Mouse (Mus musculus): ENCODE measurements around the gene Cyp24a1.
"Not testable (repeated sequence)": the region's sequence is repeated elsewhere in the genome, so short reads cannot be mapped to it uniquely, and the experiment has no call there.

Cyp24a1 gene

DNA sequence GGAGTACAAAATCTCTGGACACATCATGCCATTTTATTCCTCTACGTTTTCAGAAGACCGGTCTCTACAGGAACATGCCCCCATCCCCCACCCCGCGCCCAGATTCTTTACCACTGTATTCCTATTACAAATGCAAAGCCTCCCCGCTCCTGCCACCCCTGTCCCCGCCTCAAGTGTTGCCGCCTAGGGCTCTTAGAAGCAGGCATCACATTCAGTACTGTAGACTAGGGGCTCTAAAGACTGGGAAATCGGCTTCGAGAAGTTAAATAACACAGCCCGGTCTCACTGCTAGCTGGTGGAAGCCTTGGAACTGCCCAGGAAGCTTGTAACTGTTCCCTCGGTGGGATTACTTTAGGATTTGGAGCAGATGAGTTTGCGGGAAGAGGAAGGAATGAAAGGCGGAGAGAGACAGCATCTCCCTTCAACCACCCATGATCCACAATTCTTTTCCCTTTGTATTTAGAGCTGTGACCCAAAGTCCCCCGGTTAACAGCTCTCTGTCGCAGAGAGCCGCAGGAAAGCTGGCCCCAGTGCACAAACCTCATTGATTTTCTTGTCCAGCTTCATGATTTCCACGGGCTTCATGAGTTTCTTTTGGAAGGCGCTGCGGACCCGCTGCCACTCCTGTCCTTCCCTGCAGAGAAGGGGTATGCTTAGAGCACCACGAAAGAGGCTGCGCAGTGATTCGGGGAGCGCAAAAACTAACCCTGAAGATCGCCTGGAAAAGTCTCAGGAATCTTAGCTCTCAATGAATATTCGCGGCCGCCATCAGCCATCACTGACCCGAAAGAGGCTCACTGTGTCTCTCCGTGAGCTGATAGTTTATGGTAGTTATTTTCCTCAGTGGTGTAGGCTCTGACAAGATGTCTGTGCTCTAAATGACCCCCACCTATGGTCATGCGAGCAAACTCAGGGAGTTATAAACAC, 1.9 kb downstream of the Cyp24a1 start:
- peak; percentile 50 for DNase-seq (ENCODE audit: extremely low spot score, low spot score)

- no peak for DNase-seq (ENCODE audit: extremely low spot score, low spot score)
Observed at GRCm38 (mm10) chr2:170487890-170488502, 8.9 kb downstream of the Cyp24a1 start.

GRCm38 (mm10) chr2:170487202-170487601, 9.7 kb downstream of the Cyp24a1 start:
- no peak for DNase-seq (ENCODE audit: extremely low spot score, low spot score)

DNA sequence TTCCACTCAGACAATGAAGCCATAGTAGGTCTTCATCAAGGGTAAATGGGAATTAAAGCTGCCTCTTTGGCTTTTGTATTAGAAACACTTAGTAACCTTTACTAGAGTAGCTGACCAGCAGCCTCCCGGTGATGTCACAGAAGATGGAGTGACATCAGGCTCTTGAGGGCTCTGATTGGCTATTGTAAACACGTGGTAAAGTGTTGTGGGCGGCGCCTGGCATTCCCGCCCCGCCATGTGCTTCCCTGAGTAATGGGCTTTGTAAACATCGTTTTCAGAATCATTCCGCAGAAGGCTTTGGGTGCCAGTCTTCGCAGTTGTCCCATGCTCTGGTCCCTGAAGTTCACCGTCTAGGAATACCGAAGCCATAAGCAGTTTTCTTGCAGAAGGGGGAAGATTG, 13.0 kb downstream of the Cyp24a1 start:
- no peak for DNase-seq (ENCODE audit: extremely low spot score, low spot score)

- no peak for DNase-seq (ENCODE audit: extremely low spot score, low spot score)
Observed at GRCm38 (mm10) chr2:170482019-170482540, 14.9 kb downstream of the Cyp24a1 start.

GRCm38 (mm10) chr2:170476643-170477042, 20.3 kb downstream of the Cyp24a1 start:
- DNase-seq (ENCODE audit: extremely low spot score, low spot score): peak; percentile 11

- DNase-seq (ENCODE audit: extremely low spot score, low spot score): no peak
Observed at GRCm38 (mm10) chr2:170476215-170476614, 20.7 kb downstream of the Cyp24a1 start.

DNA sequence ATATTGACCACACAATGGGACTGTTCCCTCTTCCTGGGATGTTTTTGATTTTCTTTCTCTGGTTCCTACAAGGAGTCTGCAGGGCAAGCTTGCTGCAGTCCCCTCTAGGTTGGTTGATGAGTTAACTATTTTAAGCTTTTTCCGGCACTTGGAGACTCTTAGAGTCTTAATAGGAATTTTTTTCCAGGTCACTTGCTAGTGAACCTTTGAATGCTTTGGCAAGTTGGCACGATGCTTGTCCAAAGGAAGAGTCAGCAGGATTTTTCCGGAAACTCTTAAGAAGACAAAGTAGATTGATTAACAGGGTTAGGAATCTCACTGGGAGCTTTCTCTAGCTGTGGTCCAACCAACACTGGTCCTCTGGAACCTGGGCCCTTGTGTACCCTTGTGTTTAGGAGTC, 21.8 kb downstream of the Cyp24a1 start:
- no peak for DNase-seq (ENCODE audit: extremely low spot score, low spot score)

DNA sequence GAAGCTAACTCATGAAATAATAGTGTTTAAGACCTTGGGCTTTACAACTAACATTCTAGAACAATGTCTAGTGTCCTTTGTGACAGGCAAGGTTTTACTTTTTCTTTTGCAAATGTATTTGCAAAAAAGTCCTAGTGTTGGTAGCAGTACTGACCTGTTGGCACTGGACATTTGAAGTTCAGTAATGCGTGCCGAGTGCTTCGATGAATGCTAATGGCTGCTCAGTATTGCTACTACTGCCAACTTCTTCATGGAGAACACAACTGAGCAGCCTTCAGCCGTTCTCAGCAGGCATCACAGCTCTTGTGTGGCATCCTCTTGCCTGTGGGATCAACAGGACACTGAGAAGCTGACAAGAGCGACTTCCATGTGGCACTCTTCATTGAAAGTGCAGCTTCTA, 22.8 kb downstream of the Cyp24a1 start:
- DNase-seq (ENCODE audit: extremely low spot score, low spot score): no peak

DNA sequence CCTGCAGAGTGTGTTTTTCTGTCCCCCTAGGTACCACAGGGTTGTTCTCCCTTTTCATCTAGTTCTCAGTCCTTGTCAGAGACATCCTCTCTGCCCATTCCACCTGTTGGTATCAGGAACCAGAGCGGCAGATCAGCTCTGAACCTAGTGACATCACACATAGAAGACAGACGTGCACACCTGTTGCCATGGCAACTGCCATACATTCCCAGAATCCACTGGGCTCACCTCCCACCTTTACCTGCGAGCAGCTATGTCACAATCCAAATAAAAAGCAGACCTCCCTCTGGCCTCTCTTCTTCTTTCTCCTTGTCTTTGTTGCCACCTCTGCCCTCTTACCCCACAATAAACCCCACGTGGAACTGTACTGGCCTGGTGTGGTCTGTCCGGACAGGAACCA, 26.4 kb downstream of the Cyp24a1 start:
- peak; percentile 10 for DNase-seq (ENCODE audit: extremely low spot score, low spot score)

GRCm38 (mm10) chr2:170469616-170470308, 27.2 kb downstream of the Cyp24a1 start:
- peak; percentile 42 for DNase-seq (ENCODE audit: extremely low spot score, low spot score)

DNA sequence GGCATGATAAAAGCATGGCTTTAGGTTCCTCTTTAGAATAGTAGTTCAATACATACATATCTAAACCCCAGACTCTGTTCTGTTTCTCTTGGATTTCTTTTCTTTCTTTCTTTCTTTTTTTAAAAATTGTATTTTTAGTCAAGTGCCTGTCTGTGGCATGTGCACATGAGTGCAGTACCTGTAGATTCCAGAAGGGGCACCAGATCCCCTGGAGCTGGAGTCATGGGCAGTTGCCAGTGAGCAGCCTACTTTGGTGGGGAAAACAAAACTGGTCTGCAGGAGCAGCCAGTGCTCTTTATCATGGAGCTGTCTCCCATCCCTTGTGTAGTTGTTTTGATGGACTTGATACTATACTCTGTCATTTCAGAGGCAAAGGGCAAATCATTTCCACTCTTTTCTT, 28.9 kb downstream of the Cyp24a1 start:
- DNase-seq (ENCODE audit: extremely low spot score, low spot score): peak; percentile 16

GRCm38 (mm10) chr2:170464817-170465216, 32.1 kb downstream of the Cyp24a1 start:
- no peak for DNase-seq (ENCODE audit: extremely low spot score, low spot score)

GRCm38 (mm10) chr2:170461652-170462051, 35.3 kb downstream of the Cyp24a1 start:
- peak; percentile 12 for DNase-seq (ENCODE audit: extremely low spot score, low spot score)

DNA sequence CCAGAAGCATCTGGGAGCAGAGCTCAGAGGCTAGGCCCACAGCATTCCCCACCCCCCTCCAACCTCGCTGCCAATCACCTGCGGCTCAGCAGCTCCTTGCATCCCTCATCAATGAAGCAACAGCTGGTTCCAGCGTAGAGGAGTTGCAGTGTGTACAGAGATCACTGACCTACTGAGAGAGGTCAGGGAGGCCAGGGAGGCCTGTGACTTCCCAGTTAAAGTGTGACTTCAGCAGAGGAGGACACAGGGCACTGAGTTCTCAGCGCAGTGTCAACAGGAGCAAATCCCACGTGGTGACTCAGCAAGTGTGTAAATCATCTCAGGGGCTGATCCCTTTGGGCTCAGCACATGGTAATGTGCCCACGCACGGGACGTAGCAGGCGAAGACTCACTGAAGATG, 37.1 kb downstream of the Cyp24a1 start:
- DNase-seq (ENCODE audit: extremely low spot score, low spot score): peak; percentile 63

- DNase-seq (ENCODE audit: extremely low spot score, low spot score): no peak
Observed at GRCm38 (mm10) chr2:170459183-170459582, 37.8 kb downstream of the Cyp24a1 start.

DNA sequence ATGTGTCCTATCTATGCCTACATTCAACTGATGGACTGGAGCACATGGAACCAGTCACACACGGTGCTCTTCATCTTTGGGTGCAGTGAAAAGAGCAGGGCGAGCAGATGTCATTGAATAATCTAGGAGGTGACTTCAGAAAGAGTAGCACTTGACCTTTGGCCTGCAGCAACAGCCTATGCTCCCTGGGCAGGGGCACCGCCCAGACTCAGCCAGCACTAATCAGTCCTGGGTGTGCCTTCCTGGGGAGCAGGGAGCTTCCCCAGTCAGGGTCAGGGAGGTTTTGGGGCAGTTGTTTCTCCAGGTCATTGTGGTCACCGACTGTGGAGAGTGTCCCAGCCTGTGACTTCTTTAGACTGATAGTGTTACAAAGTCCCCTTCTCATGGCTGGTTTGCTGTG, 43.1 kb downstream of the Cyp24a1 start:
- DNase-seq (ENCODE audit: extremely low spot score, low spot score): not testable (repeated sequence)

DNA sequence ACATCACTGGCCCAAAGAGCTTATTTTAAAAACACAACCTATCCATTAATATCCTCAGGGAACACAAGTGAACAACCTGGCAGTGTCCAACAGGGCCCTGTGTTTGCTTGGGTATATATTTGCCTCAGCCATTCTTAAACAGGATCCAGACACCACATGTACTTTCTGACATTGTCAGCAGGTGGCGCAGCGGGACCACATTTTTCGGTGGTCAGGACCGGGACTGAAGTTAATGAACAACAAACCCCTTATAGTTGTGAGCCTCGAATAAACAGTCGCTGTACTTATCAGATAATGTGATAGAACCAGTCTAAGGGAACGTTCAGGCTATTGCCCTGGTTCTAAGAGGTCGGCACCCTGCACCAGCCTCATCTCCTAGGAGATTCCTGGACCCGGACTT, 46.0 kb downstream of the Cyp24a1 start:
- DNase-seq (ENCODE audit: extremely low spot score, low spot score): peak; percentile 91

- no peak for DNase-seq (ENCODE audit: extremely low spot score, low spot score)
Observed at GRCm38 (mm10) chr2:170447651-170448050, 49.3 kb downstream of the Cyp24a1 start.

GRCm38 (mm10) chr2:170446843-170447383, 50.0 kb downstream of the Cyp24a1 start:
- DNase-seq (ENCODE audit: extremely low spot score, low spot score): no peak

GRCm38 (mm10) chr2:170445861-170446260, 51.1 kb downstream of the Cyp24a1 start:
- DNase-seq (ENCODE audit: extremely low spot score, low spot score): no peak

DNA sequence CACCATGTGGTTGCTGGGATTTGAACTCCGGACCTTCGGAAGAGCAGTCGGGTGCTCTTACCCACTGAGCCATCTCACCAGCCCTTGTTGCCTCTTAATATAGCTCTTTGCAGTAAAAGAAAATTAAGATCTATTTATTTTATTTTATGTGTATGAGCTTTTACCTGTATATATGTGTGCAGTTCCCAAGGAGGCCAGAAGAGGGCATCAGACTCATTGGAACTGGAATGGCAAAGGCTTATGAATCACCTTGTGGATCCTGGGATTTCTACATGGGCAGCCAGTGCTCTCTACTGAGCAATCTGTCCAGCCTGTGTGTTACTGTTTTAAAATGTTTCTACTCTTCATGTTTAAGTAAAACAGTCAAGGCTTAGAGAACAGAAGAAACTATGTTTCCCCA, 54.4 kb downstream of the Cyp24a1 start:
- no peak for DNase-seq (ENCODE audit: extremely low spot score, low spot score)
